Mouse (Mus musculus): Measurements from ENCODE around the gene Pcbp1.

Gene Pcbp1

GRCm38 (mm10) chr6:86523755-86524434 lies 2.2 kb downstream of the Pcbp1 start:
- no peak for DNase-seq (ENCODE audit: low read depth)

- DNase-seq (ENCODE audit: low read depth) = no peak
Measured at GRCm38 (mm10) chr6:86523242-86523754, 2.8 kb downstream of the Pcbp1 start.

- DNase-seq (ENCODE audit: low read depth) = no peak
Measured at GRCm38 (mm10) chr6:86522001-86522911, 3.9 kb downstream of the Pcbp1 start.

- no peak for DNase-seq (ENCODE audit: low read depth)
Measured at GRCm38 (mm10) chr6:86519767-86520345, 6.3 kb downstream of the Pcbp1 start.

- DNase-seq (ENCODE audit: low read depth) = no peak
Measured at GRCm38 (mm10) chr6:86516021-86516420, 10.1 kb downstream of the Pcbp1 start.

- no peak for DNase-seq (ENCODE audit: low read depth)
Measured at GRCm38 (mm10) chr6:86513296-86513695, 12.8 kb downstream of the Pcbp1 start.

- no peak for DNase-seq (ENCODE audit: low read depth)
Measured at GRCm38 (mm10) chr6:86510979-86511378, 15.1 kb downstream of the Pcbp1 start.

GRCm38 (mm10) chr6:86509866-86510200 lies 16.3 kb downstream of the Pcbp1 start:
- DNase-seq (ENCODE audit: low read depth) = peak; percentile 56

- DNase-seq (ENCODE audit: low read depth) = no peak
Measured at GRCm38 (mm10) chr6:86509194-86509865, 16.8 kb downstream of the Pcbp1 start.

- no peak for DNase-seq (ENCODE audit: low read depth)
Measured at GRCm38 (mm10) chr6:86508736-86509135, 17.4 kb downstream of the Pcbp1 start.

GRCm38 (mm10) chr6:86507116-86507515 lies 19.0 kb downstream of the Pcbp1 start:
- DNase-seq (ENCODE audit: low read depth) = no peak

- no peak for DNase-seq (ENCODE audit: low read depth)
Measured at GRCm38 (mm10) chr6:86506309-86506708, 19.8 kb downstream of the Pcbp1 start.

- DNase-seq (ENCODE audit: low read depth) = no peak
Measured at GRCm38 (mm10) chr6:86505671-86506070, 20.4 kb downstream of the Pcbp1 start.

- DNase-seq (ENCODE audit: low read depth) = no peak
Measured at GRCm38 (mm10) chr6:86503513-86503912, 22.6 kb downstream of the Pcbp1 start.

GRCm38 (mm10) chr6:86499571-86500109 lies 26.5 kb downstream of the Pcbp1 start:
- no peak for DNase-seq (ENCODE audit: low read depth)

GRCm38 (mm10) chr6:86497942-86498732 lies 28.0 kb downstream of the Pcbp1 start:
- no peak for DNase-seq (ENCODE audit: low read depth)

- DNase-seq (ENCODE audit: low read depth) = no peak
Measured at GRCm38 (mm10) chr6:86497071-86497815, 28.9 kb downstream of the Pcbp1 start.

GRCm38 (mm10) chr6:86496585-86496984 lies 29.5 kb downstream of the Pcbp1 start:
- DNase-seq (ENCODE audit: low read depth) = no peak

- no peak for DNase-seq (ENCODE audit: low read depth)
Measured at GRCm38 (mm10) chr6:86496127-86496526, 30.0 kb downstream of the Pcbp1 start.

GRCm38 (mm10) chr6:86495661-86496060 lies 30.5 kb downstream of the Pcbp1 start:
- DNase-seq (ENCODE audit: low read depth) = no peak

Measured in c-Kit-positive CD71-positive TER-119-negative erythroid progenitor cells, embryonic 14.5 days (primary cell).